Mouse (Mus musculus): ENCODE measurements around the gene Itsn2.

GRCm38 (mm10) chr12:4742183-4742582, 149.7 kb downstream of the Itsn2 start:
- no peak for TF ChIP-seq POLR2A (IDR thresholded peaks at IDR 0.05; ENCODE audit: insufficient read length, low read depth)
- no peak for TF ChIP-seq MAX (IDR thresholded peaks at IDR 0.05; ENCODE audit: low read depth)
- TF ChIP-seq TCF12 (IDR thresholded peaks at IDR 0.05; ENCODE audit: insufficient read depth, poor library complexity, severe bottlenecking), result no peak
- no peak for TF ChIP-seq MYOG (IDR thresholded peaks at IDR 0.05; ENCODE audit: control insufficient read depth in 1 of 3, insufficient read depth in 1 of 3, insufficient read length in 2 of 3, low read depth in 2 of 3)
- no peak for TF ChIP-seq E2F4 (IDR thresholded peaks at IDR 0.05; ENCODE audit: insufficient read depth)
- TF ChIP-seq CEBPB (IDR thresholded peaks at IDR 0.05; ENCODE audit: insufficient read depth, poor library complexity, severe bottlenecking), result no peak
- no peak for TF ChIP-seq USF1 (IDR thresholded peaks at IDR 0.05; ENCODE audit: low read depth)

Data from myocyte (in vitro differentiated cells).